Mouse (Mus musculus) stomach, postnatal 0 days (tissue): ENCODE results near the gene Gm9837.

Experiments
- CTCF ChIP-seq: IDR thresholded peaks from 2 replicates; pipeline ENCODE4 v1.5.1; 2016; ENCODE audit warnings: antibody characterized with exemption, low read depth, mild to moderate bottlenecking, moderate library complexity
- EP300 ChIP-seq: optimal IDR thresholded peaks from 2 replicates; pipeline ENCODE3; 2016; ENCODE audit warnings: antibody characterized with exemption

DNA sequence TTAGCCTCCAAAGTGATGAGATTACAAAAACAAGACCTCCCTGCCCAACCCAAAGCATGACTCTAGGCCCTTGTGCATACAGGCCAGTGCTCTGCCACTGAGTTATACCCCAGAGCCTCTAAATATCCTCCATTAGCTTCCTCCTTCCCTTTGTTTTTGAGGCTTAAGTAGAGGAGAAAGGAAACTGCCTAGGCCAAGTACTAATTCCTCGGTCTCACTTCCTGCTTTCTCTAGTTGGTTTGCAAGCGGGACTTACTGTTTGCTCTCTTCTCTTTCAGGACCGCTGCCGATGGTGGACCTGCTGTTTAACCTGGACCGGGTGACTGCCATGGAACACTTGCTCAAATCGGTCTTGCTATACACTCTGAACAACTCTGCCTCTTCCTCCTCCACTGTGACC is 33.9 kb downstream of the Gm9837 start:
- TF ChIP-seq CTCF: no peak
- no peak for TF ChIP-seq EP300
